Mouse (Mus musculus) heart, adult 2 months (tissue): ENCODE data around the gene Pcnx.

Source experiments
- CTCF ChIP-seq: fragments of 200-600 bp; IDR thresholded peaks from 2 replicates; pipeline ENCODE4 v1.8.1; 2022; ENCODE audit warnings: antibody characterized with exemption, mild to moderate bottlenecking, moderate library complexity
- EP300 ChIP-seq: fragments of 200-500 bp; IDR thresholded peaks from 2 replicates; pipeline ENCODE4 v1.6.1; 2011; ENCODE audit warnings: low read depth, low read length, control low read depth; ENCODE audit not compliant: insufficient read depth
- POLR2A ChIP-seq: fragments of 200-500 bp; IDR thresholded peaks from 2 replicates; pipeline ENCODE4 v1.6.1; 2011; ENCODE audit warnings: mild to moderate bottlenecking, low read depth, low read length, control low read depth; ENCODE audit not compliant: insufficient read depth

GRCm38 (mm10) chr12:81936066-81936465, 76.2 kb downstream of the Pcnx start:
- TF ChIP-seq POLR2A (no peak), CTCF (no peak), EP300 (no peak)
